Mouse (Mus musculus): ENCODE results near the gene Sec24c. TPM values are rescaled to one million over a fixed set of nuclear protein-coding genes. Genes with fewer than 3 reads are reported as not detected.

Gene Sec24c
- polyA plus RNA-seq, 1 experiment: 247 TPM

DNA sequence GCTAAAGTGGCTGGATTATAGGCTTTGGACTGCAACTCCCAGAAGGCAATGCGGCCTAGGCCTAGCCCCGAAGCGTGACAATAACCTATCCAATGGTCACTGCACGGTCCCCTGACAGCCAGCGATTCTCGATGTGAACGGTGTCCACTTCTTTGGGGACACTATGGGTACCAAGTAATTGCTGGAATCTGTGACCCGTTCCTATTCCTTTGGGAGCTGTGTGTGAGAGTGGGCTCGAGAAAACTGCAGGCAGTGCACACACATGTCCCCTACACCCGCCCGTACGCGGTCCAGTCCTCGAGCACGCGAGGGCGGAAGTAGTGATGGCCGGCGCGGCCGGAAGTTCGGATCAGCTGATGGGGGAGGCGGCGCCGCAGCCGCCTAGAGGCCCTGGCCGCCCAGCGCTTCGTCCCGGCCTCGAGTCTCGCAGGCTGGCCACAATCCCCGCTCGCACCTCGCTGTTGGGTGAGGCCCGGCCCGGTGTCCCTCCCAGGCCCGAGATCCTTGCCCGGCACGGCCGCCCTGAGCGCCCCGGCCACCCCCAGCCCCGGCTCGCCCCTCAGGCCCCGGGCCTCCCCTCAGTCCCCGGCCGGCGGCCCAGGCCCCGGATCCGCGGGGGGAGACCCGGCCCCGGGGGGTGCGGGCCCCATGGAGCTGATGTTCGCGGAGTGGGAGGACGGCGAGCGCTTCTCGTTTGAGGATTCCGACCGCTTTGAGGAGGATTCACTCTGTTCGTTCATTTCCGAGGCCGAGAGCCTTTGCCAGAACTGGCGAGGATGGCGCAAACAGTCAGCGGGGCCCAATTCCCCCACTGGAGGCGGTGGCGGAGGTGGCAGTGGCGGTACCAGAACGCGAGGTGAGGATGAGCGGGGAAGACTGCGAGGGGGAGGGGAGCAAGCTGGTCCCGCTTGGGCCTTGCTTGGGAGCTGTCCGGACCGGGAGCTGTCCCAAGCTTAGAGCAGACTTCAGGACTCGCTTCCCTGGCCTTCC is 33.4 kb downstream of the Sec24c start, which contains the start of gene Zswim8:
Zswim8 (plus strand) TSS at position 352 of the 990 bp plus-strand sequence.
- TF ChIP-seq GATA1 (IDR thresholded peaks at IDR 0.05; ENCODE audit: low read length): no peak

DNA sequence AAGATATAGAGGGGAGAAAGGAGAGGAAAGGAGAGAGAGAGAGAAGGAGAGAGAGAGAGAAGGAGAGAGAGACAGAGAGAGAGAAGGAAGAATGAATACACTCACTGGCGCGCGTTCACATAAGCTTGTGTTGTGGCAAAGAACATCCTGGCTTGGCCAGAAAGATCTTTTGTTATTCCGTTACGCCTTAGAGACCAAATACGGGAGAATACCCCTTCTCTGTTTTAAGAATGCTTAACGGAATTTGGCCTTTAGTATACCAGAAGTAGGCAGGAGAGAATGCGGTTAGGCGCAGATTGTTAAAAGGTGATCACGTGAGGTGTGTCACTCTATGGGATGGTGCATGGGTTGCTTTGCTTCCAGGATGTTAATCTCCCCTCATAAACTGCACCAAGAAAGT is 34.1 kb downstream of the Sec24c start:
- no peak for TF ChIP-seq GATA1 (IDR thresholded peaks at IDR 0.05; ENCODE audit: low read length)

GRCm38 (mm10) chr14:20713832-20714231 is 39.7 kb downstream of the Sec24c start:
- TF ChIP-seq GATA1 (IDR thresholded peaks at IDR 0.05; ENCODE audit: low read length): no peak

DNA sequence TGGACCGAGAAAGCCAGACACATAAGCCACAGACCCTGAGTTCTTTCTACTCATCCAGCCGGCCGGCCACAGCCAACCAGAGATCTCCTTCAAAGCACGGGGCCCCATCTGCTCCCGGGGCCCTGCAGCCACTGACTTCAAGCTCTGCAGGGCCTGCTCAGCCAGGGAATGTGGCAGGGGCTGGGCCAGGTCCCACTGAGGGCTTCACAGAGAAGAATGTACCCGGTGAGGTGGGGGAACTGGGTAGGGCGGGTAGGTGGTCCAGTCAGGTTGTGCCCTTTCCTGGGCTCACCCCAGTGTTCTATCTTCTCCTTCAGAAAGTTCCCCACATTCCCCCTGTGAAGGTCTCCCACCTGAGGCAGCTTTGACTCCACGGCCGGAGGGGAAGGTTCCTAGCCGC is 44.3 kb downstream of the Sec24c start:
- TF ChIP-seq GATA1 (IDR thresholded peaks at IDR 0.05; ENCODE audit: low read length): no peak

GRCm38 (mm10) chr14:20719767-20720166 is 45.7 kb downstream of the Sec24c start:
- TF ChIP-seq GATA1 (IDR thresholded peaks at IDR 0.05; ENCODE audit: low read length): no peak

DNA sequence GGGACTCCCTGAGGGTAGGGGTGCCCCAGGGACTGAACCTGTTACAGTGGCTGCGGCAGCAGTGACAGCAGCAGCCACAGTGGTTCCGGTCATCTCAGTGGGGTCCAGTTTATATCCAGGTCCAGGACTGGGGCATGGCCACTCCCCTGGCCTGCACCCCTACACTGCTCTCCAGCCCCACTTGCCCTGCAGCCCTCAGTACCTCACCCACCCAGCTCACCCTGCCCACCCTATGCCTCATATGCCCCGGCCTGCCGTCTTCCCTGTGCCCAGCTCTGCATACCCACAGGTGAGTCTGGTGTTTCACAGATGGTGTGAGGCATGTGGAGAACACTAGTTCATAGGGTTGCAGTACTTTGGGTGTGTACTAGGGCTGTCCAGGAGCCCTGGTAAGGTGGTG is 47.3 kb downstream of the Sec24c start:
- no peak for TF ChIP-seq GATA1 (IDR thresholded peaks at IDR 0.05; ENCODE audit: low read length)

DNA sequence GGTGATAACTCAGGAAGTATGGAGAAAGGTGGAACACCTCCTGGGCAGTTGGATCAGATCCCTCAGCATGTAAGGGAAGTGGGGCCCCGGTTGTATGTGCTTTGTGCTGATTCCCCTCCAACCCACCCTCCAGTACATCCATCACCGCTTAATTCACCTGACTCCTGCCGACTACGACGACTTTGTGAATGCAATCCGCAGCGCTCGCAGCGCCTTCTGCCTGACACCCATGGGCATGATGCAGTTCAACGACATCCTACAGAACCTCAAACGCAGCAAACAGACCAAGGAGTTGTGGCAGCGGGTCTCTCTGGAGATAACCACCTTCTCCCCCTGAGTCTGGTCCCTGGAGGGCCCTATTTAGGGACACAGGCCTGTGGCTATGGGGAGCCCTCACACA is 48.9 kb downstream of the Sec24c start:
- no peak for TF ChIP-seq GATA1 (IDR thresholded peaks at IDR 0.05; ENCODE audit: low read length)

DNA sequence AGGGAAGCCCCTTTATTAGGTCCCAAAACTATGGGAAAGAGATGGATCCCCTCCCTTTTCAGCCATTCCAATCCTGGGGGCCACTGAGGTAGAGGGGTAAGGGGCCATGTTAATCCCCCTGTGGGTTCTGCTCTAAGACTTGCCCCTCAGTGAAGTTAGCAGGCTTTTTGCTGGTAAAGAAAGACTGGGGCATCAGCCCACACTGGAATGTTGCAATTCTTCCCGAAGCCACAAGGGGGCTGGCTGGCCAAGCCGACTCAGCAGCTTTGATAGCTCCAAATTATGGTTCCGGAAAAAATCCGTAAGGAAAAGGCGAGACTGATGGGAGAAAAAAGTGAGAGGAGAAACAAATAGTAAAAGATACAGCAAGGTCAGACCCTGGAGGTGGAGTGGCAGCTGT is 49.9 kb downstream of the Sec24c start:
- TF ChIP-seq GATA1 (IDR thresholded peaks at IDR 0.05; ENCODE audit: low read length): no peak

GRCm38 (mm10) chr14:20725660-20726339 is 51.7 kb downstream of the Sec24c start:
- no peak for TF ChIP-seq GATA1 (IDR thresholded peaks at IDR 0.05; ENCODE audit: low read length)

GRCm38 (mm10) chr14:20729871-20730270 is 55.8 kb downstream of the Sec24c start:
- no peak for TF ChIP-seq GATA1 (IDR thresholded peaks at IDR 0.05; ENCODE audit: low read length)

DNA sequence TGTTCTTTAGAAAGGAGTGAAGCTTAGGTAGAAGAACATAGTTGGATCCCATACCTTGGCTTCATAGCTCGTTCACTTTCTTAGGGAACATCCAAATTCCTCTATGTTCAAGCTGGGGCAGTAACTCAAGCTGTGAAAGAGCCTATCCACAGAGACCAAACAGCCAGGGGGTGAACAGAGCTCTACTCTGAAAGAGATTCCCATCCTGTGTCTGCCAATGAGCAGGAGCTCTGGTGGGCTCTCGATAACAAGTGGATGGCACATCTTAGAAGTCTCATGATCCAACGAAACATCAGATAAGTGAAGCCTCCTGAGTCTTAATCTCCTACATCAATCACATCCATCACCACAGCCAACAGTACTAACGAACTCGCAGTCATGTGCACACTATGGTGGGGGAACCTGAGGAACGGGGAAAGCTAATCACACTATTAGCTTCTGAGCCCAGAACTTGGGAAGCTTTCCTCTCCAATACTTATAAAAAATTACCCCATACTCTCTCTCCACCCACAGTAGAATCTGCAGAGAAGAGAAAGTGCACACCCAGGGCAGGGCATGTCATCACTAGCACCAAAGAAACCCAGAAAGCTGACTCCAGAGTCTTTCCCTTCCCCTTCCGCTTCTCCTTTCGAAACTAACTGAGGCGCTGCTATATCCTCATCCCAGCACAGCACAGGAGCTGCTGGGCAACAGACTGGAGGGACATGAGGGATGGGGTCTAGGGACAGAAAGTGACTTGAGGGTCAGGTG is 56.9 kb downstream of the Sec24c start:
- peak; percentile 36 for TF ChIP-seq GATA1 (IDR thresholded peaks at IDR 0.05; ENCODE audit: low read length)

GRCm38 (mm10) chr14:20733041-20733951 is 59.2 kb downstream of the Sec24c start:
- peak; percentile 91 for TF ChIP-seq GATA1 (IDR thresholded peaks at IDR 0.05; ENCODE audit: low read length)

DNA sequence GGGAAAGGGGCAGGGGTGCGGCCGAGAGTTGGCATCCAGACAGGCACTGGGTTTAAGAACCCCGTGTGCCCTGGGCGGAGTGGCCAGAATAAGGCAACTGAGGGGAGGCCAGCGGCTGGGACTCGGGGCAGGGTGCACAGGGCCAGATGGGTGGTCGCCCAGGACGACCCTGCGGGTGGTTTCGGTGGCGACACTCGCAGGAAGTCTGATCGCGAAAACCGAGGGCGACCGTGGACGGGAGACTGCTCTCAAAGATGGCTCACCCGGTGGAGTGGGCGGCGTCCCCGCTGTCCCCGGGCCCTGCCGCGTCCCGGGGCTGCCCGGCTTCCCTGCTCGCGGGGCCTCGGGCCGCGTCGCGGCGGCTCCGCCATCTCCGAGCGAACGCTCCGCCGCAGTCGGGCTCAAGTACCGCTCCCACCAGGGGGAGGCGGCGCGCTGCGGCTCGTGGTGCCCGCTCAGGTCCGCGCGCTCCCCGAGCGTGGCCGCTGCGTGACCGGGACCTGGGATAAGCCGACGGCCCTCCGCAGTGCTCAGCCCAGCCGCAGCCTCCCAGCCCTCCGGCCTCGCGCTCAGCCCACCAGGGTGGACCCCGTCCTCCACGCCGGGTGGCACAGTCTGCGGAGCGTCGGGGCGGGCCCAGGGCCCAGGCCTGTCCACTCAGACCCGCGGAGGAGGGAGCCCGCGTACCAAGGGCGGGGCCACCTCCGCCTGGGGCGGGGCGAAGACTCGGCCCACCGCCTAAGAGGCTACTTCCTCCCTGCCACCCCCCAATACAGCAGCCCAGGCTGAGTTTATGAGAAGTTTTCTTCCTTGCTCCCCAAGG is 60.1 kb downstream of the Sec24c start, which contains the start of gene Ndst2:
Ndst2 (minus strand) TSS at position 611 of the 823 bp plus-strand sequence.
- no peak for TF ChIP-seq GATA1 (IDR thresholded peaks at IDR 0.05; ENCODE audit: low read length)

DNA sequence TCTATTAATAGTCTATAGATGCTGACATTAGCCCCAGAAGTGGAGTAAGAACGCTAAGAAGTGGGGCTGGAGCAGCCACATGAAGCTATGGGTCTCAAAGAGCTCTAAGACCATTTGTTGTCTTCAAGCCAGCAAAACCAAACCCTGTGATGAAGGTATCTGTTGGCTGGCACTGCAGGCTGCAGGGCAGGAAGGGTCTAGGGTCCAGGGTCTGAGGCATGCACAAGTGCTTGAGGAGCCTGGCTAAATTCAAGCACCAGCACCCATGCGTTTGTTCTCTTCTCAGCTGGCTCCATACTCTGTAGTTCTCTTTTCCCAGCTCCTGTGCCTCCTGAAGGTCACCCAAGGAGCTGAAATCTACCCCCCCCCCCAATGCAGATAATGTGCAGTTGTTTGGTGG is 60.9 kb downstream of the Sec24c start:
- no peak for TF ChIP-seq GATA1 (IDR thresholded peaks at IDR 0.05; ENCODE audit: low read length)
